Mouse (Mus musculus): ENCODE data around the gene Map2. TPM values are rescaled to one million over a fixed set of nuclear protein-coding genes. Genes with fewer than 3 reads are reported as not detected.

Map2 gene
- polyA plus RNA-seq, 1 experiment, result 51.6 TPM

- TF ChIP-seq CTCF (IDR thresholded peaks at IDR 0.05; ENCODE audit: borderline replicate concordance, insufficient read depth, low read length) (no peak), POLR2A (IDR thresholded peaks at IDR 0.05; ENCODE audit: low read depth, low read length) (no peak)
- no peaks in the 10 kb centered on the region for H3K4me1 ChIP-seq (ENCODE audit: control insufficient read depth, insufficient read depth, low read length)
- no peak overlapping the region for H3K27ac ChIP-seq (ENCODE audit: insufficient read depth, low read length)
- no peak overlapping the region for H3K4me3 ChIP-seq (ENCODE audit: insufficient read depth, low read length)
These were observed 226.8 kb downstream of the Map2 start for GRCm38 (mm10) chr1:66401902-66402301.

- no peak overlapping the region for H3K27ac ChIP-seq (ENCODE audit: insufficient read depth, low read length)
- TF ChIP-seq POLR2A (IDR thresholded peaks at IDR 0.05; ENCODE audit: low read depth, low read length) (no peak), CTCF (IDR thresholded peaks at IDR 0.05; ENCODE audit: borderline replicate concordance, insufficient read depth, low read length) (peak; percentile 20; the same call in 1 of the 2 replicates)
- H3K4me3 ChIP-seq (ENCODE audit: insufficient read depth, low read length), result no peak overlapping the region
- H3K4me1 ChIP-seq (ENCODE audit: control insufficient read depth, insufficient read depth, low read length), result no peaks in the 10 kb centered on the region
These were observed 232.3 kb downstream of the Map2 start for GRCm38 (mm10) chr1:66407270-66407967.

GRCm38 (mm10) chr1:66418360-66418759, 243.3 kb downstream of the Map2 start:
- no peak overlapping the region for H3K4me3 ChIP-seq (ENCODE audit: insufficient read depth, low read length)
- TF ChIP-seq CTCF (IDR thresholded peaks at IDR 0.05; ENCODE audit: borderline replicate concordance, insufficient read depth, low read length) (no peak), POLR2A (IDR thresholded peaks at IDR 0.05; ENCODE audit: low read depth, low read length) (no peak)
- H3K27ac ChIP-seq (ENCODE audit: insufficient read depth, low read length), result no peak overlapping the region
- no peaks in the 10 kb centered on the region for H3K4me1 ChIP-seq (ENCODE audit: control insufficient read depth, insufficient read depth, low read length)

GRCm38 (mm10) chr1:66426073-66426472, 251.0 kb downstream of the Map2 start:
- Histone ChIP-seq H3K4me3 (ENCODE audit: insufficient read depth, low read length) (no peak overlapping the region), H3K4me1 (ENCODE audit: control insufficient read depth, insufficient read depth, low read length) (no peaks in the 10 kb centered on the region), H3K27ac (ENCODE audit: insufficient read depth, low read length) (no peak overlapping the region)
- TF ChIP-seq POLR2A (IDR thresholded peaks at IDR 0.05; ENCODE audit: low read depth, low read length) (no peak), CTCF (IDR thresholded peaks at IDR 0.05; ENCODE audit: borderline replicate concordance, insufficient read depth, low read length) (no peak)

- H3K4me1 ChIP-seq (ENCODE audit: control insufficient read depth, insufficient read depth, low read length), result no peaks in the 10 kb centered on the region
- no peak overlapping the region for H3K27ac ChIP-seq (ENCODE audit: insufficient read depth, low read length)
- H3K4me3 ChIP-seq (ENCODE audit: insufficient read depth, low read length), result no peak overlapping the region
- no peak for TF ChIP-seq POLR2A (IDR thresholded peaks at IDR 0.05; ENCODE audit: low read depth, low read length)
- no peak for TF ChIP-seq CTCF (IDR thresholded peaks at IDR 0.05; ENCODE audit: borderline replicate concordance, insufficient read depth, low read length)
These were observed 255.9 kb downstream of the Map2 start for GRCm38 (mm10) chr1:66430962-66431361.

GRCm38 (mm10) chr1:66431472-66431871, 256.4 kb downstream of the Map2 start:
- Histone ChIP-seq H3K27ac (ENCODE audit: insufficient read depth, low read length) (no peak overlapping the region), H3K4me1 (ENCODE audit: control insufficient read depth, insufficient read depth, low read length) (no peaks in the 10 kb centered on the region), H3K4me3 (ENCODE audit: insufficient read depth, low read length) (no peak overlapping the region)
- TF ChIP-seq CTCF (IDR thresholded peaks at IDR 0.05; ENCODE audit: borderline replicate concordance, insufficient read depth, low read length) (no peak), POLR2A (IDR thresholded peaks at IDR 0.05; ENCODE audit: low read depth, low read length) (no peak)

GRCm38 (mm10) chr1:66438069-66438468, 263.0 kb downstream of the Map2 start:
- no peaks in the 10 kb centered on the region for H3K4me1 ChIP-seq (ENCODE audit: control insufficient read depth, insufficient read depth, low read length)
- no peak for TF ChIP-seq CTCF (IDR thresholded peaks at IDR 0.05; ENCODE audit: borderline replicate concordance, insufficient read depth, low read length)
- no peak for TF ChIP-seq POLR2A (IDR thresholded peaks at IDR 0.05; ENCODE audit: low read depth, low read length)
- H3K27ac ChIP-seq (ENCODE audit: insufficient read depth, low read length), result no peak overlapping the region
- H3K4me3 ChIP-seq (ENCODE audit: insufficient read depth, low read length), result no peak overlapping the region

GRCm38 (mm10) chr1:66442922-66443321, 267.8 kb downstream of the Map2 start:
- no peaks in the 10 kb centered on the region for H3K4me1 ChIP-seq (ENCODE audit: control insufficient read depth, insufficient read depth, low read length)
- no peak overlapping the region for H3K4me3 ChIP-seq (ENCODE audit: insufficient read depth, low read length)
- H3K27ac ChIP-seq (ENCODE audit: insufficient read depth, low read length), result no peak overlapping the region
- TF ChIP-seq CTCF (IDR thresholded peaks at IDR 0.05; ENCODE audit: borderline replicate concordance, insufficient read depth, low read length) (no peak), POLR2A (IDR thresholded peaks at IDR 0.05; ENCODE audit: low read depth, low read length) (no peak)

- no peak overlapping the region for H3K27ac ChIP-seq (ENCODE audit: insufficient read depth, low read length)
- TF ChIP-seq POLR2A (IDR thresholded peaks at IDR 0.05; ENCODE audit: low read depth, low read length) (no peak), CTCF (IDR thresholded peaks at IDR 0.05; ENCODE audit: borderline replicate concordance, insufficient read depth, low read length) (no peak)
- no peaks in the 10 kb centered on the region for H3K4me1 ChIP-seq (ENCODE audit: control insufficient read depth, insufficient read depth, low read length)
- H3K4me3 ChIP-seq (ENCODE audit: insufficient read depth, low read length), result no peak overlapping the region
These were observed 274.4 kb downstream of the Map2 start for GRCm38 (mm10) chr1:66449471-66449870.

GRCm38 (mm10) chr1:66456580-66456979, 281.5 kb downstream of the Map2 start:
- no peaks in the 10 kb centered on the region for H3K4me1 ChIP-seq (ENCODE audit: control insufficient read depth, insufficient read depth, low read length)
- H3K27ac ChIP-seq (ENCODE audit: insufficient read depth, low read length), result no peak overlapping the region
- no peak overlapping the region for H3K4me3 ChIP-seq (ENCODE audit: insufficient read depth, low read length)
- TF ChIP-seq POLR2A (IDR thresholded peaks at IDR 0.05; ENCODE audit: low read depth, low read length) (no peak), CTCF (IDR thresholded peaks at IDR 0.05; ENCODE audit: borderline replicate concordance, insufficient read depth, low read length) (no peak)
